Mouse (Mus musculus) common myeloid progenitor, adult 5-6 weeks (primary cell): Measurements from ENCODE around the gene Defb25. TPM values are rescaled to one million over a fixed set of nuclear protein-coding genes. Genes with fewer than 3 reads are reported as not detected.

ENCODE experiments used
- ATAC-seq: replicated peaks from 2 replicates; pipeline ENCODE4 v1.8.0; 2016; ENCODE audit warnings: low read depth, mild to moderate bottlenecking, moderate TSS enrichment, inconsistent platforms; ENCODE audit not compliant: poor library complexity, severe bottlenecking
- total RNA-seq: library from RNA; stranded (forward); fragments of 200-1000, 187-1606 nt; gene quantifications from 2 replicates; pipeline ENCODE4 v1.2.3, GENCODE M21; 2017

The Defb25 gene
- total RNA-seq, 1 experiment from 2014 or later = not detected

- no peak for ATAC-seq
These were observed 42.2 kb downstream of the Defb25 start for GRCm38 (mm10) chr2:152580612-152581011.

GRCm38 (mm10) chr2:152580107-152580506 lies 42.7 kb downstream of the Defb25 start, which contains the start of gene Defb19:
TSS of gene Defb19 (minus strand) at chr2:152580312.
- ATAC-seq = no peak

GRCm38 (mm10) chr2:152573484-152573883 lies 49.4 kb downstream of the Defb25 start:
- no peak for ATAC-seq

Other genes starting within 250 kb of the Defb25 start
- not detected in 2 replicates for gene Nrsn2, start 246.4 kb downstream of the Defb25 start, total RNA-seq
- 3.3 and 3.7 TPM in 2 replicates for gene Sox12, start 225.0 kb downstream of the Defb25 start, total RNA-seq
- gene Zcchc3, start 208.0 kb downstream of the Defb25 start, total RNA-seq = 3.7 and 4.3 TPM in 2 replicates
- not detected in 2 replicates for gene 6820408C15Rik, start 207.5 kb downstream of the Defb25 start, total RNA-seq
- not detected in 2 replicates for gene Defb23, start 158.4 kb downstream of the Defb25 start, total RNA-seq
- gene Defb20, start 146.0 kb downstream of the Defb25 start, total RNA-seq = not detected in 2 replicates
- not detected in 2 replicates for gene Defb22, start 132.9 kb downstream of the Defb25 start, total RNA-seq
- not detected in 2 replicates for gene Defb26, start 111.4 kb downstream of the Defb25 start, total RNA-seq
- gene Defb28, start 104.8 kb downstream of the Defb25 start, total RNA-seq = not detected in 2 replicates
- not detected in 2 replicates for gene Defb29, start 83.0 kb downstream of the Defb25 start, total RNA-seq
- not detected in 2 replicates for gene Gm17416, start 53.7 kb downstream of the Defb25 start, total RNA-seq
- gene Defb21, start 50.3 kb downstream of the Defb25 start, total RNA-seq = not detected in 2 replicates
- gene Defb19, start 42.7 kb downstream of the Defb25 start, total RNA-seq = not detected in 2 replicates
- not detected in 2 replicates for gene Defb45, start 23.7 kb downstream of the Defb25 start, total RNA-seq
- not detected in 2 replicates for gene Defb36, start 18.7 kb downstream of the Defb25 start, total RNA-seq
- gene Rem1, start 3.9 kb upstream of the Defb25 start, total RNA-seq = 0.50 TPM in 1 of 2 replicates, not detected in the other
- 68.2 and 70.3 TPM in 2 replicates for gene H13, start 46.4 kb upstream of the Defb25 start, total RNA-seq
- gene Mcts2, start 64.0 kb upstream of the Defb25 start, total RNA-seq = 3.8 and 10.0 TPM in 2 replicates
- 2.8 and 5.8 TPM in 2 replicates for gene Id1, start 113.2 kb upstream of the Defb25 start, total RNA-seq
- 2.7 and 3.7 TPM in 2 replicates for gene Cox4i2, start 131.1 kb upstream of the Defb25 start, total RNA-seq
- 8.4 and 11.8 TPM in 2 replicates for gene Bcl2l1, start 208.7 kb upstream of the Defb25 start, total RNA-seq
- gene Tpx2, start 224.9 kb upstream of the Defb25 start, total RNA-seq = 98.6 and 104 TPM in 2 replicates